Mouse (Mus musculus) C2C12 (cell line): Measurements from ENCODE around the gene Pdgfc. TPM values are rescaled to one million over a fixed set of nuclear protein-coding genes. Genes with fewer than 3 reads are reported as not detected.

ENCODE experiments used
- H3K27me3 ChIP-seq: one replicate; pipeline ENCODE4 v1.6.1; 2011; ENCODE audit not compliant: control insufficient read depth, insufficient read depth, insufficient read length
- H3K36me3 ChIP-seq: one replicate; pipeline ENCODE4 v1.6.1; 2011; ENCODE audit not compliant: control insufficient read depth, insufficient read depth
- H3K4me3 ChIP-seq: one replicate; pipeline ENCODE4 v1.5.1; 2011; ENCODE audit warnings: mild to moderate bottlenecking, control low read depth; ENCODE audit not compliant: poor library complexity, insufficient read depth, severe bottlenecking
- H3K79me2 ChIP-seq: one replicate; pipeline ENCODE4 v1.6.1; 2011; ENCODE audit not compliant: control insufficient read depth, insufficient read depth
- H3K79me3 ChIP-seq: one replicate; pipeline ENCODE4 v1.6.1; 2011; ENCODE audit warnings: low read depth, control low read depth
- H3ac ChIP-seq: one replicate; pipeline ENCODE3; 2011; ENCODE audit warnings: low read depth; ENCODE audit not compliant: control insufficient read depth, insufficient read length
- CEBPB ChIP-seq: IDR thresholded peaks from one replicate; pipeline ENCODE4 v1.6.1; 2011; ENCODE audit warnings: low read depth, mild to moderate bottlenecking, control low read depth, moderate library complexity
- CTCF ChIP-seq: IDR thresholded peaks from one replicate; pipeline ENCODE4 v1.5.1; 2011; ENCODE audit not compliant: control insufficient read depth, insufficient read depth, insufficient read length
- FOSL1 ChIP-seq: IDR thresholded peaks from one replicate; pipeline ENCODE4 v1.8.0; 2011; ENCODE audit warnings: mild to moderate bottlenecking, low read length; ENCODE audit not compliant: poor library complexity, insufficient read depth, severe bottlenecking
- MAX ChIP-seq: IDR thresholded peaks from one replicate; pipeline ENCODE4 v1.6.1; 2011; ENCODE audit warnings: mild to moderate bottlenecking, control low read depth
- MYOD1 ChIP-seq: IDR thresholded peaks from one replicate; pipeline ENCODE4 v1.6.1; 2011; ENCODE audit warnings: low read depth; ENCODE audit not compliant: control insufficient read depth, insufficient read length
- MYOG ChIP-seq: IDR thresholded peaks from one replicate; pipeline ENCODE4 v1.6.1; 2011; ENCODE audit not compliant: control insufficient read depth, insufficient read length; ENCODE audit errors: extremely low read depth
- USF1 ChIP-seq: IDR thresholded peaks from one replicate; pipeline ENCODE4 v1.6.1; 2011; ENCODE audit warnings: low read depth, mild to moderate bottlenecking, control low read depth, moderate library complexity
- polyA plus RNA-seq: library from polyadenylated mRNA; unstranded; fragments of >200 nt; fragmentation: generic; extraction: Trizol; gene quantifications from one replicate; pipeline ENCODE4 v1.2.1, GENCODE M21; 2012; ENCODE audit warnings: missing spikeins

Gene Pdgfc
- polyA plus RNA-seq, 1 experiment, result 13.3 TPM

GRCm38 (mm10) chr3:81022266-81022665 is 13.9 kb upstream of the Pdgfc start:
- no peaks in the 10 kb centered on the region for H3K27me3 ChIP-seq
- no peak for TF ChIP-seq CTCF
- TF ChIP-seq USF1, result no peak
- TF ChIP-seq MYOG, result no peak
- no peak for TF ChIP-seq FOSL1
- no peak for TF ChIP-seq MYOD1
- no peak for TF ChIP-seq MAX
- TF ChIP-seq CEBPB, result no peak
- no peaks in the 10 kb centered on the region for H3K79me3 ChIP-seq
- no peaks in the 10 kb centered on the region for H3K79me2 ChIP-seq
- H3K4me3 ChIP-seq, result no peak overlapping the region
- H3ac ChIP-seq, result no peak overlapping the region
- H3K36me3 ChIP-seq, result no peaks in the 10 kb centered on the region

- Histone ChIP-seq H3K79me2 (no peaks in the 10 kb centered on the region), H3ac (no peak overlapping the region), H3K36me3 (no peaks in the 10 kb centered on the region), H3K4me3 (no peak overlapping the region), H3K27me3 (no peaks in the 10 kb centered on the region), H3K79me3 (no peaks in the 10 kb centered on the region)
- no peak for TF ChIP-seq MYOG
- TF ChIP-seq USF1, result no peak
- TF ChIP-seq MAX, result no peak
- no peak for TF ChIP-seq CEBPB
- TF ChIP-seq FOSL1, result no peak
- no peak for TF ChIP-seq MYOD1
- no peak for TF ChIP-seq CTCF
Measured at GRCm38 (mm10) chr3:81022845-81023244, 13.4 kb upstream of the Pdgfc start.

GRCm38 (mm10) chr3:81023568-81023967 is 12.6 kb upstream of the Pdgfc start:
- TF ChIP-seq USF1, result no peak
- TF ChIP-seq FOSL1, result no peak
- TF ChIP-seq MAX, result no peak
- TF ChIP-seq MYOD1, result no peak
- TF ChIP-seq CEBPB, result no peak
- TF ChIP-seq MYOG, result no peak
- no peak for TF ChIP-seq CTCF
- no peak overlapping the region for H3ac ChIP-seq

GRCm38 (mm10) chr3:81025568-81026213 is 10.5 kb upstream of the Pdgfc start:
- TF ChIP-seq MYOD1 (no peak), CEBPB (no peak), MAX (no peak), MYOG (no peak), FOSL1 (no peak), CTCF (no peak), USF1 (no peak)
- no peaks in the 10 kb centered on the region for H3K79me3 ChIP-seq

More at GRCm38 (mm10) chr3:81023568-81023967, 12.6 kb upstream of the Pdgfc start:
- H3K27me3 ChIP-seq, result no peaks in the 10 kb centered on the region
- H3K4me3 ChIP-seq, result no peak overlapping the region
- no peaks in the 10 kb centered on the region for H3K36me3 ChIP-seq
- no peaks in the 10 kb centered on the region for H3K79me2 ChIP-seq
- no peaks in the 10 kb centered on the region for H3K79me3 ChIP-seq

DNA sequence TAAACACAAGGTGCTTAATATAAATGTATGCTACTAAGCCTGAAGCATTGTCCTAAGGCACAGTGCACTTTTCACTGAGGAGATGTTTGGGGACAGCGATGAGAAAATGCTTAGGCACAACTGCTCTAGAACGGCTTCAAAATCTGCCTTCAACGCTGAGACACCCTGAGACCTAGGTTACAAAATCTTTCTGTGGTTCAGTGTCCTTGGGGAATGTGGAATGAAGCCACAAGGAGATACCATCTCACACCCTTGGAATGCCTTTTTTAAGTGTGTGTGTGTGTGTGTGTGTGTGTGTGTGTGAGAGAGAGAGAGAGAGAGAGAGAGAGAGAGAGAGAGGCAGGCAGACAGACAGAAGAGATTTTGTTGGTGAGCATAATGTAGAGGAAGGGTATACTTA is 7.9 kb upstream of the Pdgfc start:
- H3K4me3 ChIP-seq, result no peak overlapping the region
- H3K79me2 ChIP-seq, result no peaks in the 10 kb centered on the region
- TF ChIP-seq MYOD1, result no peak
- TF ChIP-seq MYOG, result no peak
- peak; percentile 41 for TF ChIP-seq MAX
- TF ChIP-seq CTCF, result no peak
- TF ChIP-seq FOSL1, result no peak
- TF ChIP-seq USF1, result no peak
- TF ChIP-seq CEBPB, result peak; percentile 72
- no peaks in the 10 kb centered on the region for H3K79me3 ChIP-seq
- no peaks in the 10 kb centered on the region for H3K36me3 ChIP-seq
- no peak overlapping the region for H3ac ChIP-seq
- no peaks in the 10 kb centered on the region for H3K27me3 ChIP-seq

More at GRCm38 (mm10) chr3:81025568-81026213, 10.5 kb upstream of the Pdgfc start:
- Histone ChIP-seq H3K4me3 (no peak overlapping the region), H3K36me3 (no peaks in the 10 kb centered on the region), H3K79me2 (no peaks in the 10 kb centered on the region), H3K27me3 (no peaks in the 10 kb centered on the region), H3ac (no peak overlapping the region)

DNA sequence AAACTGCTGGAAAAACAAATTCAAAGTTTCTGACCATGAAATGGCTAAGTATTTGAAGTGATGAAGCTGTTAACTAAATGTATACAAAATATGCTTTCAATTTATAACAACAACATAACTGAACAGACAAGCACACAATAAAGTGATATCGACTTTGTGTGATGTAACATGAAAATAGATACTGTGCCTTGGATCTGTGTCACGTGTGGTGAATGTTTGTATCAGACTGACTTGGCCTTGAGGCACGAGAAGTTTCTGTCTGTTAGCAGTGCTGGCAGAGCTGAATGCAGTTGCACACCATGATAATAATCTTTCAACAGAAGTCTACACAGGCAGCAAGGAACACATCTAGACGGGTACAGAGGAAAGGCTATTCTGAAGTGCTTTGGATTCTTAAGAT is 6.9 kb upstream of the Pdgfc start:
- TF ChIP-seq MAX (no peak), USF1 (peak; percentile 76)
- Histone ChIP-seq H3K4me3 (no peak overlapping the region), H3K27me3 (no peaks in the 10 kb centered on the region), H3ac (no peak overlapping the region), H3K79me3 (no peaks in the 10 kb centered on the region), H3K36me3 (no peaks in the 10 kb centered on the region), H3K79me2 (no peaks in the 10 kb centered on the region)
